Mouse (Mus musculus) urinary bladder, postnatal 14 days (tissue): ENCODE results near the gene Mchr1.

Source experiments
- DNase-seq: peaks from one replicate; pipeline ENCODE4 v3.0.0; 2021; ENCODE audit warnings: low spot score

Mchr1 gene

GRCm38 (mm10) chr15:81227275-81227674, 8.0 kb upstream of the Mchr1 start:
- DNase-seq: no peak

DNA sequence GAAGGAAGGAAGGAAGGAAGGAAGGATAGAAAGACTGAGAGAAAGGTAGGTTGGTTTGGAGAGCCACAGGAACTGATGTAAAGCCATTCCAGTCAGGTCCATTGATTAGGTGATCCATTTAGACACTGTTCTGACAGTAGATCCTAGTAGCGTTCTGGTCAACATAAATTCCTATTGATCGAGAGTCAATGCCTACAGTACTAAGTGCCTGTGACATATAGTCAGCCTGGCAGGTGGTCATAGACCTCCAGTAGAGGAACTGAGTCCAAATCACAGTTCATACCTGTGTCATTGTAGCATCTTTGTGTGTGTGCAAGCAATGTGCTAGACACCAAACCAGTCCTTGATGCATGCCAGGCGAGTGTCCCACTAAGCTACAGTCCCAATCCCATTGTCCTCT, 7.0 kb upstream of the Mchr1 start:
- no peak for DNase-seq

- DNase-seq: no peak
These were observed 5.5 kb upstream of the Mchr1 start for GRCm38 (mm10) chr15:81229791-81230190.

- no peak for DNase-seq
These were observed 4.0 kb upstream of the Mchr1 start for GRCm38 (mm10) chr15:81231325-81231724.

- no peak for DNase-seq
These were observed 763 bp downstream of the Mchr1 start for GRCm38 (mm10) chr15:81236062-81236461.

- no peak for DNase-seq
These were observed 2.2 kb downstream of the Mchr1 start for GRCm38 (mm10) chr15:81237471-81237870.

GRCm38 (mm10) chr15:81239261-81239660, 4.0 kb downstream of the Mchr1 start:
- peak; percentile 37 for DNase-seq

DNA sequence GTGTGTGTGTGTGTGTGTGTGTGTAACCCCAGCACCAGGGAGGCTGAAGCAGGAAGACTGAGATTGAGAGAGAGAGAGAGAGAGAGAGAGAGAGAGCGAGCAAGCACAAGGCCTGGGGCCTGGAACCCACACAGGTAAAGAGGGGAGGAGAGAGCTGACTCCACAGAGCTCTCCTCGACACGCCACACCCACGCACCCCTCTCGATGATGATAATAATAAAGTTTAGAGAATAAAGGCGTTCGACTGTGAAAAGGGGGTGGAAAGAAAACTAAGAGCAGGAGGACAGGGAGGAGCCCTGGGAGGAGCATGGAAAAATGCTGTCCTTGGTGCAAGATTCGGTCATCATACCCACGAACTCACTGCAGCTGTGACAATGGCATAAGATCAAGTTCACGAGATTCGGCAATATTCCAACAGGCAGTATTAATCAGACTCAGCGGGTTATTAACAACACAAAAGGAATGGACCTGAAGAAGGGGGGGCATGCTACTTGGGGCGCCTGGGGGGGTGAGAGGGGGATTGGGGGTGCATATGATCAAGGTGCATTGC, 4.6 kb downstream of the Mchr1 start:
- no peak for DNase-seq

DNA sequence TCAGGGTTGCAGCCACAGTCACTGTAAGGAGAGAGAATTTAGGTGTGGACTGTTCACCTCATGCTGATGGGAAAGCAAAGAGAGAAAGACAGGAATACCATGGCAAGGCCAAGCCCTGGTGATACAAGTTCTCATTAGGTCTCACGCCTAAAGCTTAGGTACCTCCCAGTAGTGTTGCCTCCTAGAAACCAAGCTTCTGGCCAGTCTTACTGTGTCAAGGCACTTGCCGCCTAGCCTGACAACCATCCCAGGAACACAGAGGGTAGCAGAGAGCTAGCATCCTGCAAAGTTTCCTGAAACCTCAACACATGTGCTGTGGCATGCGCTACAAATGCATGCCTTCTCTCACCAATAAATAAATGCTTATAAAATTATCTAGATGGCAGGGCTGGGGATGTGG, 11.6 kb downstream of the Mchr1 start:
- no peak for DNase-seq

DNA sequence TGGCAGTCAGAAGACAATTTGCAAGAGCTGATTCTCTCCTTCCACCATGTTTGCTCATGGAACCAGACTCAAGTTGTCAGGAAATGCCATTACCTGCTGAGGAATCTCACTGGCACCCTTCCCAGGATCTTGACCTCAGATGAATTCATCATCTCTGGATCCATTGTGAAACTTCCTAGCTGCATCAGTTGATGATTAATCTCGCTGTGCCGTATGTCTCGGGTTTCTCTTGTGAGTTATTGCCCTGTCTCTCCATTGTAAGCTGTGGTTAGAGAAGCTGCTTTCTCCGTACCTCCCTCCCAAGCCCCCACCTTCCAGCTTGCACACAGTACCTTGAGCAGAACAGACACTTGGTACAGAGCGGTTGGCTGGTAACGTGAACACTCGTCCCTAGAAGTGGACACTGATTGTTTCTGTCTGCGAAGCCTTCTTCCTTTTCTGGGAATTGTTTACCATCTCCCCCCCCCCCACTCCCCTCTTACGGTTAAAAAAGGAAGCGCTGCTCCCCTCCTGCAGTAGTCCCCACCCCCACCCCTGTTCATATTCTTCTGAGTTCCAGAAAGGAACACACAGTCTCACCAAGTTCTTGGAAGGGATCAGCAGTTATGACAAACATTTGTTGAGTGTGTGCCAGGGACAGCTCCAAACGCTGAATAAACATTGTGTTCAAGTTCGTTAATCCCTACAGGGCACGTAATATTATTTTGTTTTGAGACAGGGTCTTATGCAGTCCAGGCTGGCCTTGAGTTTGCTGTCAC, 12.5 kb downstream of the Mchr1 start:
- DNase-seq: peak; percentile 68

DNA sequence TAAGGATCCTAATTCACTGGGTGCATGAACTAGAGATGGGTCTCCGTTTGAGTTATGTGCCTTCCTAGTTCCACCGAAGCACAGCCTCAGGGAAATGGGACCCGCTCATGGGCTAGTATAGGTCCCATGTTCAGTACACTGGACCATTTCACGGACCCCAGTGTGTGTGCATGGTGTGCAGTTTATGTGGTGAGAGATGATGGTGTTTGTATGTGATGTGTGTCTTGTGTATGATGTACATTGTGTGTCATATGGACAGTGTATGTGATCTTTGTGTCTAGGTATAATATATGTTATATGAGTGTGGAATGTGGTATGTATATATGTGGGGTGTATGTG, 13.0 kb downstream of the Mchr1 start:
- DNase-seq: no peak

DNA sequence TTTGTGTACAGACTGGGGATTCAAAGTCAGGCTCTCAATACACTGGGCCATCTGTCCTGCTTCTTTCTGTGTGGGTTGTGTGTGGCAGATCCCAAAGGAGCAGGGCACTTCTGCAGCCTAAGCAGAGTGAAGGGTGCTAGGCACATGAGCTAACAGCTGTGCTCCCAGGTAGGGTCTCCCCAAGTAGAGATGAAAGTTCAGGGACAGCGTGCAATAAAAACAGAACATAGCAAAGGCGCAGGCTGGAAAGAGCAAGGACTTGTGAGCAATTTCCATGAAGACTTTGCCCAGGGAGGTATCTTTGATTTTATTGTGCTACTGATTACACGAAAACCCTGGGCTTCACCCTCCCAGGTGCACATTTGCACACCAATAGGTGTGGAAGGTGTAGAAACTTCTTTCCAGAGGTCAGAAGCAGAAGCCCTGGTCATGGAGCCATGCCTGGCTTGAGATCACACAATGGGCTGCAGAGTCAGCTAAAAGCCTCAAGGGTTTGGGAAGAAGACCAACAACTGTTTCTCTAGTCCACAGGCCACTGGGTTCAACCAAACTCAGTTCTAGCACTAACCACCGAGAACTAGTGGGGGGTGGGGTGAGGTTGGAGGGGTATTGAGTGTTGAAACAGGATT, 13.8 kb downstream of the Mchr1 start:
- DNase-seq: no peak

DNA sequence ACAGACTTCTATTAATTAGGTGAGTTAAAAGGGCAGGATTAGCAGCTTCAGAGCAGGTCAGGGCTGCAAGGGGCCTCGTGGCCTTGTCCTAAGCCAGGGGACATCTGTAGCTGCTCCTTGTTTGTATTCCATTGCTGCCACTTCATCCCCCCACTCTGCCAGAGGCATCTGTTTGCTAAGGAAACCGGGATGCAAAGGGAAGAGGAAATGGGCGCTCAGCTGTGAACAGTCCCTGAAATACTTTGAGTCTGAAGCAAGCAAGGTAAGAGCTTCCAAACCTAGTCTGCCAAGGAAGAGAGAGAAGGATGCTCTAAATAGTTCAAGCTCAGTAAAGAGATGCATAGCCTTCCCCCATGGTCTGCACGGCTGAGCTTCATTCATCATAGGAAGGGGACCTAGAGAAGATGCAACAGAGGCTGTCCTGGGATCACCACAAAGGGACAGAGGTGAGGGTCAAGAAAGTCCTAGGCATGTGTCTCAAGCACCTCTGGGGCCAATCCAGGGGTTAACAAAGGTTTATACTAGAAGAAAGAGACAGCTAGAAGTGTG, 17.4 kb downstream of the Mchr1 start:
- no peak for DNase-seq

GRCm38 (mm10) chr15:81253585-81253984, 18.3 kb downstream of the Mchr1 start:
- no peak for DNase-seq

DNA sequence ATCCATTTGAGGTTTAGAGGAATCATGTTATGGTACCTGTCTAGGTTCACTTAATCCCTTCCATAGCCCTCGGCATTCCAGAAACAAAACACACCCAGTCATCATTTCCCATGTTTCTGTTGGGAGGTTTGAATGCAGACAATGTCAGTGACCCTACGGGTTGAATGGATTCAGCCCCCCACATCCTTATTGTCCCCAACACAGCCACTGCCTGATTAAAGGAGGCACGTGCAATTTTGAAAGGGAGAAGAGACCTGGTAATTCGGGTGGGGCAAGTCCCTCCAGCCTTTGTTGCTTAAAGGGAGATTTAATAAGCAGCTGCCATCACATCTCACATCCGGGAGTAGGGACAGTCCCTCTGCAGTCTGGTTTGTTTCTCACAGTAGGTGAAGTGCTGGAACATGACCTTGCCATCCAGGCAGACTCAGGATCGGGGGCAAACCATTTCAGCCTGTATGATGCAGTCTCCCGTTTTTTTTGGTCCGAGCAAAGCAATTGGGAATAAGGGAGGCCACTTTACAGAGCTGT, 18.9 kb downstream of the Mchr1 start:
- DNase-seq: no peak

GRCm38 (mm10) chr15:81255063-81255462, 19.8 kb downstream of the Mchr1 start:
- no peak for DNase-seq

- no peak for DNase-seq
These were observed 23.0 kb downstream of the Mchr1 start for GRCm38 (mm10) chr15:81258296-81258695.

GRCm38 (mm10) chr15:81259304-81259703, 24.0 kb downstream of the Mchr1 start:
- no peak for DNase-seq

GRCm38 (mm10) chr15:81260208-81260607, 24.9 kb downstream of the Mchr1 start:
- DNase-seq: no peak

DNA sequence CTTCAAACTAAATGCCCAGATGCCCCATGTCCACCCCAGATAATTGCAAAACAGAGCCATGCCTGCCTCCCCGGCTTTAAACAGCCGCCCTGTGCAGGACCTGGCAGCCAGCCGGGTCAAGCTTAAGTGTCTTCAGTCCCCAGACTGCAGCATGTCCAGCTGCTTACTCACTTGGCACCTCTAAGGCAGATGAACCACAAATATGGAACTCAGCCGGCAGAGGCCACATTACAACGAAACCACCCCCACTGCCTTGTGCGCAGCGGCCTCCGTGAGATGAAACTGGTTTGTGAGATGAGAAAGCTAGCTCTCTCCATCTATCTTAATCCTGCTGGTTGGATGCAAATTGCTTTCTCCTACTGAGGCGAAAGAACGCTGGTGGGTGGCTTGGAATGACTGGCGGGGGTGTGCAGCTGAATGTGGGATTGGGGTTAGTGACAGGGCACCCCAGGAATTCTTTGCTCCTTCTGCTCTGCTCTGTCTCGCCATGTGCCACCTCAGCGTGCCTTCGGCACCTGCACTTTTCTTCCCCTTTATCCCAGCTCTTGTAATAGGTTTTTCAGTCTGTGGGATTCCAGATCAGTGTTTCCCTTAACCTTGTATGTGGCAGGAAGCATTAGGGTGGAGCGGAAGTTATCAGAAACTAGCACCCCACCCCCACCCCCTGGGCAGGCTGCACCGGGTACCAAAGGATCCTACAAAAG, 29.2 kb downstream of the Mchr1 start:
- peak; percentile 76 for DNase-seq

DNA sequence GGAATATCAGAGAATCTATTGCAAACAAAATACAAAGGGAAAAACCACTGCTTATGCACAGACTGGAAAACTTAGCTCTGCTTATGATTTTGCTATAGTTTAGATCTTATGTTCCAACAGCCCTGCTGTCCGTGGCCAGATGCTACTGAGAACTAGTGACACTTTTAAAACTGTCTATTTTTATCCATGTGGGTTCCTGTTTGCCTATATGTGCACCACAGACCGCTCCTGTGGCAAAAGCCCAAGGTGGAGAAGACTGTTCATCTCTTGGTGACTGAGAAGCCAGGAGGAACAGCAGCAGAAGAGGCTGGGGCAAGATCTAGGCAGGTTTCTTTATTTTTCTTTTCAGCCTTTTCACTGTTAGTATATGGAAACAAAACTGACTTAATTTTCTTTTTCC, 32.1 kb downstream of the Mchr1 start:
- DNase-seq: no peak

- peak; percentile 55 for DNase-seq
These were observed 37.2 kb downstream of the Mchr1 start for GRCm38 (mm10) chr15:81272305-81273053.
